Mouse (Mus musculus) c-Kit-positive CD71-negative TER-119-negative erythroid progenitor cells, embryonic 14.5 days (primary cell): ENCODE measurements around the gene Rpl7a.

Source experiments
- DNase-seq: peaks from one replicate; pipeline ENCODE4 v3.0.0-alpha.2; 2013; ENCODE audit warnings: low read depth

Gene Rpl7a

DNA sequence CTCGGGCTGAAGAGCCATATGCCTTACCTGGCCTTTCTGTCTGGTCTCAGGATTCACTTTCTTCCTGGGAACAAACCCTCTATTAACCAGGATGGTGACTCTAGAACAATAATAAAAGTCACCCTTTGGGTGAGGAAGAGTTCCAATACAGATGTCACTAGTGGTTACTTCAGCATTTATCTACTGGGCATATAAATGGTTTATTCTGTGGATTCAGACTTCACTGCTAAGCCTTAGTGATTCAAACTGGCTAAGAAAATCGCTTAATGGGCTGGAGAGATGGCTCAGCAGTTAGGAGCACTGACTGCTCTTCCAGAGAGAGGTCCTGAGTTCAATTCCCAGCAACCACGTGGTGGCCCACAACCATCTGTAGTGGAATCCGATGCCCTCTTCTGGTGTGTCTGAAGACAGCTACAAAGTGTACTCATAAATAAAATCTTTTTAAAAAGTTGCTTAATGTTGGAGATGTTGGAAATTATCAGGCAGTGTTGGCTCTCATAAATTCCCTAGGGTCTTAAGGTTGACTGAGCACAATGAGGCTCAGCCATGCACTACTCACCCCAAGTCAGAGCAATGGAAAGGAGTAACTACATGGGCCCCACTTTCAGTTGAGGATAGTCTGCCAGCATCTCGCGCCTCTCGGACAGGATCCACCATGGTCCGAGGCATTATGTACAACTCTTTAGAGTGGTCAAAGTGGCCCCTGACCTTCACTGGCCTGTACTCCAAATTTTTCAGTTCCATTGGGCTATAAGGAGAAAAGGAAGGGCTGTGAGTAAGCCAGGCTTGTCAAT, 3.8 kb downstream of the Rpl7a start:
- no peak for DNase-seq

DNA sequence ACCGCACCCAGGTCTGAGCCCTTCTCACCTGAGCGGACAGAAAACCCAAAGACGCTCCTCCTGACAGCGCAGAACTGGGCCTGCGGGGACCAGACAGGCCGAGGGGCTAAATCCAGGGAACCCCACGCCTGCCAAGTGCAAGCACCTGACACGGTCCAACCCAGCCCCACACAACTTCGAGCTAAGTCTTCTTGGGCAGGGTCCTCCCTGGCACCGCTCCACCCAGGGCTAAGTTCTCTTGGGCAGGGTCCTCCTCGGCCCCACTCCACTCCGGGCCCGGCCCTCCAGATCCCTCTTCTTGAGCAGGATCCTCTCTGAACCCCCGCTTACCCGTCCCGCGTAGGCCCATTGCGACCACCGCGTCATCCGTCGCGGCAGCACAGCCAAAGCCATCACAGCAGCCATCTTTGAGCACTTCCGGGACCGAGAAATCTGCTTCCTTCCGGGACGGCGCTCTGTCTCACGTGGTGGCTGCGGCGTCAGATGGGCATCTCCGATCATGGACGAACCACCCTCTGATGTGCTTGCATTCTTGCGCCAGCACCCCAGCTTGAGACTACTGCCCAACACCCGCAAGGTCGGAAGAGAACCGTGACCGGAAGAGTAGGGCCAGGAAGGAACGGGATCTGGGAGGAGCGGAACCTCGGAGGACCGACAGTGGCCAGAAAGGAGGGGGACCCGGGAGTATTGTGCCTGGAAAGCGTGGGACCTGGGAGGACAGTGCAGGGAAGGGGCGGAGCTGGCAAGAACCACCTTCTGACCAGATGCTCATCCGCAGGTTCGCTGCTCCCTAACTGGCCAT, 5.6 kb downstream of the Rpl7a start, which contains the start of the genes Surf2 and Surf1:
Gene Surf2, plus strand, starts transcription at position 441 of the 802 bp plus-strand sequence.
Gene Surf1, minus strand, starts transcription at position 604 of the 802 bp plus-strand sequence.
- DNase-seq: peak; percentile 76

DNA sequence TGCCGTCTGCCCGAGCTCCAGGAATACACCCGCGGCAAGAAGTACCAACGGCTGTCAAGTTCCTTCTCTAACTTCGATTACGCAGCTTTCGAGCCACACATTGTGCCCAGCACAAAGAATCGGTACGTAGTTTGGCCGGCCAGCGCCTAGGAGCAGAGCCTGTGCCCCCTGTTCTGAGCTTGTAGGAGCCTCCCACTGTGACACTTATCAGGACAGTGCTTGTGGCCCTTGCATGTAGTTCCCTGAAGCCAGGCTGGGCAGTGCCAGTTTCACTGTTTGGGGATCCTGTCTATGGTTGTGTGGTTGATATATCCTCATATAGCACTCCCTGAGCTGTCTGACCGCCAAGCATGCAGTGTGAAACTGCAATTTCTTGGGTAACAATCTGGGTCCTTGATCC, 6.2 kb downstream of the Rpl7a start:
- no peak for DNase-seq

DNA sequence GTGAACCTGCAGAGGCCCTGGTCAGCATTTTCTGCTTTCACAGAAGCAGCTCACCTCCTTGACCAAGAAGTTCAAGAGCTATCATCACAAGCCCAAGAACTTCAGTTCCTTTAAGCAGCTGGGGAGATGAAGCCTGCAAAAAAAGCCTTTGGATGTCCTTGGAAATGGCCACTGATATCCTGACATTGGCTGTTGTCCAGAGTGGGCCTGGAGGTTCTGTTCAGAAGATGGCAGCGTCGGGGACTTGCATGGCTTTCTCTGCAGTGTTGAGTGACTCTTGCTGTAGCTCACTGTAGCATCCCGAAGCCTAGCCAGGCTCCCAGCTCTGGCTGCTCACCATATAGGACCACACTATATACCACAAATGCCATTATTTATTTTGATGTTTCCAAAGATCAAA, 9.1 kb downstream of the Rpl7a start:
- no peak for DNase-seq

DNA sequence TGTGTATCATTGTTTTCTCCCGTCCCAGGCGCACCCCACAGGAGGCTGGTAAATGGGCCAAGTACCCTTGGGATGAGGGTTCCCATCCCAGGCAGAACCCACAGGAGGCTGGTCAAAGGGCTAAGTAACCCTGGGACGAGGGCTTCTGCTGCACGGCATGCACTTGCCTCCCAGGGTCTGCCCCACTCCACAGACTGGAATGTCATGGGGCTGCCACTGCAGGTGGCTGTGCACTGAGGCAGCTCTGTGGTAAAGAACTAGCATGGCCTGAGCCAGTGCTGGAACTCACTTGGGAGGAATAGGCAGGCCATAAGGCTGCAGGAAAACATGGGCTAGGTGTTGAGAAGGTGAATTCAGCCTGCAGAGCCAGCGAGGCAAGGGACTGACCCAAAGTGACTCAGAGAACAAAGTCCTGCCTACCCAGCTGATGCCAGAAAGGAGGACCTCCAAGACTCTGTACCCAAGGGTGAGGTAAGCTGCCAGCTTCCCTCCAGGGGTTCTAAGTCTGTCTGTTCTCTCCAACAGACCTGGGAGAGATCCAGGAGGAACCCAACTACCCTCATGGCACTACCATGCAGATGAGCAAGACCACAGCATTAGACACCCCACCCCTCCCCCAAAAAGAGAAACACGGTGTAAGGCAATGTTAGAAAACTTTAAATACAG, 9.8 kb downstream of the Rpl7a start:
- DNase-seq: no peak

DNA sequence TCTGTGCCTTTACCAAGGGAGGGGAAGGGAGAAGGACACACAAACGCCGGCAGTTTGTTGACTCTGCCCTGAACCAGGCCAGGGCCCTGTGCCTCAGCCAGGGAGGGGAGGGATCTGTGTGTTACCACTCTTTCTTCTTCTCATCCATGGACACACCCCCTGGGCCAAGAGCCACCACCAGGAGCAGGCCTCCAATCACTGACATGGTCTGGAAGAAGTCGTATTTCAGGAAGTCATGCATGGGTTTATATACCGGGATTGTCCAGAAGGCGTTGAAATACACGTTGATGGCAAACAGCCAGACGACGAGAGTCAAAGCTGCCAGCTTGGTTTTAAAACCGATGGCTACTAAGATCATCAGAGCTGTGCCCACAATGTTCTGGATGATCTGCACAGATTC, 11.2 kb downstream of the Rpl7a start:
- DNase-seq: no peak

DNA sequence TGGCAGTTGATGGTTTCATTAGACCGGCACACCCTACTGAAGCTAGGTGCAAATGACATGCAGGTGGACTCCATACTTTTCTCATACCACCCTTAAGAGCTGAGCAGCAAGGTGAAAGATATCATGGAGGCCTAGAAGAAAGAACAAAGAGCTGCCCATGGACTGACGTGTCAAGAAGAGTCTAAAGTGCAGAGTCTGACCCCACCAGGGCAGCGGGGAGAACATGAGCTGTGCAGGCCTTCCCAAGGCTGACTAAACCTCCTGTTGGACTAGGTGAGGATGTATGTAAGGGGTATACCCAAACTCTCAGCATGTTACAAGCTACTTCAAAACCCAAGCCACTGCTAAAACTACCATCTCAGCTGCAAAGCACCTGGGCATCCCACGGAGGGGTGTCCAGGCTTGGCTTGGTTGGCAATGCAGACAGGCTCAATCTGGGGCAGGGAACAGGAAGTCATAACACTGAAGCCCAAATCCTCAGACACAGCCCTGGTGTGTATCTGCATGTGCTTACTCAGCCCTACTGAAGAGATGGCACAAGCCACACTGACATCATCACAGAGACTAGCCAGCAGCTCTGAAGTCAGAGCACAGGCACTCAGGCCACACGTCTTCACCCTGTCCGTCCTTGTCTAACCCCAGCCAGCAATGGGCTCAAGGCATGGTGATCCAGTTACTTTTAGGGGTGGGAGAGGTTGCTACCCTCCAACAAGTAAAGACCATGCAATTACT, 17.3 kb downstream of the Rpl7a start:
- no peak for DNase-seq

DNA sequence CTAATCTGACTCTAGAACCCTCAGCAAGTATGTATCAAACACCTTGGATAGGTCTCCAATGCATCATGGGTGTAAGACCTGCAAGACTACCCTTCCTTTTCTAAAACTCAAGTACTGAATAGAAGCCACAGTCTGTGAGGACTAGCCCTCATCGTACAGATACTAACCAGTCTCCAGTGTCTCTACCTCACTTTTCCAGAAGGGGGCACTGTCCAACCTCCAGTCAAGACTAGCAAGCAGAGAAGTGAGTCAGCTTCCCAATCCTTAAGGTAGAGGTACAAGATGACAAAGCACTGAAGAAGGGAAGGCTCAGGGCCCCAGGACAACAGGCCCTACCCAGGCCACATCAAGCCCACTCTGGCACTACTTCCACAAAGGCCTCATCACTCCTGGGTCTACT, 19.8 kb downstream of the Rpl7a start:
- DNase-seq: peak; percentile 77

DNA sequence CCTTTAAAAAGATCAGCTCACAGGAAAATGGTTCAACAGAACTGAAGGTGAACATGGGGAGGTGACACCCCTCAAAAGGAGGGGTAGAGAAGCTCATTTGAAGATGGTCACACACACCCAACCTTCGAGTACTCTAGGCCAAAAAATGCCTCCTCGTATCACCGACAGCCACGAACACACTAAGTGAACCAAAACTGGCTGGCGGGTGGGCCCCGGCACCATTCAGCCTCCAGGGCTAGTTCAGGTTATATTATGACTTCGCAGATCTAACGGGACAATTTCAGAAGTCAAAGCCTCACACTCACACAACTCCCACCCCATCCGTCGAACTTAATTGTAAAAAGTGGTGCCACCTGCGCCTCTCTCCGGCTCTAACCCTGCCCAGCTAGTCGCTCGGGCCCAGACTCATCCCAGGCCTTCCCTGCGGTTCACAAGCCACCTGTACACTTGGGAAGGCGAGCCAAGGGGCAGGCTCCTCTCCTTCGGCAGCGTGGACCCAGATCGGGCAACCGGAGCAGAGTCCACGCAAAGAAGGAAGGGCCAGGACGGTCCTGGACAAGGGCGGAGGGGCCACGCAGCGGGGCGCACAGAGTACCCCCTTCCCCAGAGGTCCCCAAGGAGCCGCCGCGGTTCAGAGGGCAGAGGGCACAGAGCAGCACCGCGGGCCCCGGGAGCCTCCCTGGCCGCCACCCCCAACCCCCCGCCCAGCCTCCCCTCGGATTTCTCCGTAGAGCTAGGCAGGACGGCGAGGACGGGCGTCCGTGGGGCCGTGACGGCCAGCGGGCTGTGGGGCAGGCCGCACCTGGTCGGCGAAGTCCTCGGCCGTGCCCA, 22.1 kb downstream of the Rpl7a start:
- DNase-seq: no peak

DNA sequence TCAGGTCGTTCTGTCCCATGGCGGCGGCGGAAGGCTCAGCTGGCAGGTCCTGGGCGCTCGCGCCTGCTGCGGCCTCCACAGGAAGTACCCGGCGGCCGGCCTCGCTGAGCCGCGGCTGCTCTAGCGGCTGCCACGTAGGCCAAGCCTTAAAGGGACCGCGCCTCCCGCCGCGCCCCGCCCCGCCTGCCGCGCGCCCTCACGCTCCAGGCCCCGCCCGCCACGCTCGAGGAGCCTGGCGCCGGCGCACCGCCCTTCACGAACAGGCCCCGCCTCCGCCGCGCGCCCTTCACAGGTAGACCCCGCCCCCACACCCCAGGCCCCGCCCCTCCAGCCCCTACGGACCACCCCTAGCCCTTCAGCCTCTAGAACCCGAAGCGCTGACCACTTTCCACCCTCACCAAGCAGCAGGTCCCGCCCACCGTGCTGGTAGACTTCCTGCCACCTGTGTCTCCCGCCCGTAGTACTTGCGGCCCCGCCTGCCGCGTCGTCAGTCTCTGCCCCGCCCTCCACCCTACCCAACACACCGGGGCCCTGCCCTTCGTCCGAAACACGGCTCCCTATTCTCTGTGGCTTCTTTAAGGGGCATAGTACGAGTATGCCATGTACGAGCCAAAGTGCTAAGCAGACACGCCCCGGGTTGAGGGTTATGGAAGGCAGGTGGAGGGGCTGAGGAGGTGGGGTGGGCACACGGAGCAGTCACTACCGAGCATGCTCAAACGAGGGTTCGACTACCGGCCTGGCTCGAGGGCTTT, 22.9 kb downstream of the Rpl7a start, which contains the start of the genes Surf4 and Stkld1:
Gene Surf4, minus strand, starts transcription at position 625 of the 752 bp plus-strand sequence.
Gene Stkld1, plus strand, starts transcription at position 744 of the 752 bp plus-strand sequence.
- peak; percentile 89 for DNase-seq

DNA sequence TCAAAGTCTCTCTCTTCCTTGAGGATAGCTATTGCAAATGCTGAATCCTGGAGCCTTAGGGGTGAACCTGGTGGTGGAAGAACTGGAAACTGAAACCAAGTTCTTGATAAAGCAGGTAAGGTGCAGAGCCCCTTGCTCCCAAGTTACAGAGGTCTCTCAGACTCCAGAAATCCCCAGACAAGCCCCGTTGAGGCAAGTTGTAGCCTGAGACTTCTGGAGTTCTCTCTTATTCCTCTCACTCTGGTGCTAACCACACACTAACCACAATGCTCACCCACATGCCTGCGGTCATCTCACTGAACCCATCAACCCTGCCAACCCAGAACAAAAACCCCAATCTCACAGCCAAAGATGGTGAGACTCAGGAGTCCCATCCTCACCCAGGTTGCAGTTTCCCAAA, 24.7 kb downstream of the Rpl7a start:
- no peak for DNase-seq

DNA sequence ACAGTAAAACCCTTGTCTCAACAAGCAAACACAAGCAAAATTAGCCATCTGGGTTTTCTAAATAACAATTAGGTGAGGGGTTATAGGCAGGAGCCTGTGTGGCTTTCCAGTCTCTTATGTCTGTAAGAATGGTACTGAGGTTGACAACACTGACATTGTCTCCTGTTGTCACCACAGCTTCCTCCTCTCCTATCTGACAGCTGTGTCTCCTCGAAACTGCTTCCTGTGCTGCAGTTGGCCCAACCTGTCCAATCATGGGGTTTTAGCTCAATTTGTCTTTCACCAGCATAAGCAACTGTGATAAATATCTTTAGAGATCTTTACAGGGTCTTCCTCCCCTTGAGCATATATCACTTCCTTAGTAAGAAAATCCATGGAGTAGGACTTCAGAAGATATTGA, 25.9 kb downstream of the Rpl7a start:
- no peak for DNase-seq

DNA sequence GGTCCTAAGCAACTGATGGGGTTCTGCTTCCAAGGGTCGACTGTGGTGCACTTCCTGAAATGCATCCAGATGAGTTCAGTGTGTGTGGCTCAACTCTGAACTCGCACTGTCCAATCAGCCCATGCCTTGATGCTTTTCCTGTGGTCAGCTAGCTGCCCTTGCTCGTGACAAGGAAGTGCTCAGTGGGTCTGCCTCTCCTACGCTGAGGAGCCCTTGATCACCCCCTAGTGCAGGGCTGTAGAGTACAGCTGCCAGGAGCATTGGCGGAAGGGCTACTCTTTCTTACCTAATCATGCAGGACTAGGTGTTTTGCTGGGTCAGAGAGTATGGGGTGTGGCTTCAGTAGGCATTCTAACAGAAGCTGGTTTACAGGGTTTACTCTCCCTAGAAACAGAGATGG, 31.0 kb downstream of the Rpl7a start:
- no peak for DNase-seq

DNA sequence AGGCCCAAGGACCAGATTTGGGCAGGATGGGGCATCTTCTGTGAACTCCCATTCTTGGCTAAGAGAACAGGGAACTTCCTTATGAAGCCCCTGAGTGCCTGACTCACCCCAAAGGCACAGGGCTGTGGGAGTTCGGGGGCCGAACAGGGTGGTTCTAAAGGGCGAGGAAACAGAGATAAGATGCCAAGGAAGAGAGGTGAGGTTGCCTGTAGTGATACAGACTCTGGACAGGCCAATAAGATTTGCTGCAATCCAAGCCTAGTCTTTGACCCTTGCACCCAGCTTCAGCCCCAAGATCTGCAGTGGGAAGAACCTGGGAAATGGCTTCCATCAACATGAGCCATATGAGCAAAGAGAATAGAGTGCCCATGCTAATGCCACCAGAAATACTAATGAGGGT, 32.7 kb downstream of the Rpl7a start:
- no peak for DNase-seq

DNA sequence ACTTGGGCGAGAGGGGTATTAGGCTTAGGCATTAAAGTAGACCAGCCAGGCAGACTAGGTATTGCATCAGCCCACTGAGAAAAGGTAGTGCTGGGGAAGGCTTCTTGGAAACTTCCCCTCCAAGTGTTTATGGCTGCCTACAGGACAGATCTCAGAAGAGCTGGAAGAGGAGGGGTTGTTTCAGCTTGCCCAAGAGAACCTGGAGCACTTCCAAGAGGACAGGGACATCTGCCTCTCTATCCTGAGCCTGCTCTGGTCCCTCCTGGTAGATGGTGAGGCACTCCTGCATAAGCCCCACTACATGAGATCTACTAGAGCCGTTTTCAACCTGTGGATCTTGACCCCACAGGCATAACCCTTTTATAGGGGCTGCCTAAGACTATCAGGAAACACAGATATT, 39.8 kb downstream of the Rpl7a start:
- DNase-seq: no peak

DNA sequence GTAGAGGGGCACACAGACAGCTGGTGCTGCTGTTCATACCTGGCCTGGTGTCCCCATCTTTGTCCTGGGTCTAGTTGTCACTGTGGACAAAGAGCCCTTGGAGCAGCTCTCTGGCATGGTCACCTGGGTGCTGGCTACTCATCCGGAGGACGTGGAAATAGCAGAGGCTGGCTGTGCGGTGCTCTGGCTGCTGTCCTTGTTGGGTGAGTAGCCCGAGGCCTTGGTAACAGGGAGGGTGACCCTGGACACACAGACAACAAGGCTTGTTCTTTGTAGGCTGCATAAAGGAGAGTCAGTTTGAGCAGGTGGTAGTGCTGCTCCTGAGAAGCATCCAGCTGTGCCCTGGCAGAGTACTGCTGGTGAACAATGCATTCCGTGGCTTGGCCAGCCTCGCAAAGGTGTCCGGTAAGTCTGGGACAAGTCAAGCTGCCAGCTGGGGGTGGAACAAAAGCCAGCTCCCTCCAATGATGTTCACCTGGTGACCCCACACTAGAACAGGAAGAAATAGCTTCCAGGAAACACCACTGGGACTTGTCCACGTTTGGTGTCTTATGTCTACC, 40.9 kb downstream of the Rpl7a start:
- DNase-seq: no peak

DNA sequence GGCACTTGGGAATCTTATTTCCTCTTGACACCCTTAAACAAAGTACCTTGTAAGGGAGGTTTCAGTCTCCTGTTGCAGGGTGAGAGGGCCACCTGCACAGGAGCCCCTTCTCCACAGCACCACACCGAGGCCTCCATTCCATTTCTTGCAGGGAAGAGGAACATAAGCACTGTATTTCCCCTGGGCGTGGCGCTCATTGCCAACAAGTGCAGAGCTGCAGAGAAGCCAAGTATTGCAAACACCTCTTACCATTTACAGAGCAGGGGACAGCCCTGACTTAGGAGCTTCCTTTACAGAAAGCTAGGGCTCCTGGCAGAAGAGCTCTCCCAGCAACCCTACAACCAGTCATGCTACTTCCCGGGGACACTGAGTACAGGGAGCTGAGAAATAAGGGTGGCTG, 41.6 kb downstream of the Rpl7a start:
- DNase-seq: no peak

DNA sequence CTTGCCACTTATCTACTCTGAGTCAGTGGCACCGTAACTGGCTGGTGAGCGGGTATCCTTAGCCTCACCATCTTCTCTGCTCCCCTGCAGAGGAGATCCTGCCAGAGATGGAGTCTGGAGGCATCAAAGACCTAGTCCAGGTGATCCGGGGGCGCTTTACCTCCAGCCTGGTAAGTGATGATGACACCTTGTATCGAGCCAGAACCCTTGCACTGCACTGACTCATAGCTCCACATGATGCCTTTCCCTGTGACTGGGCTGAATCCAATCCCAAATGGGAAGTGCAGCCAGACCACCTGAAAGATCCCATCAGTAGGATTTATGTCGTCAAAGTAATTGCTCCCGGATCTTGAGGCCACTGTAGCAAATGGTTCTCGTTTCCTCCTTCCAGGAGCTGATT, 42.3 kb downstream of the Rpl7a start:
- no peak for DNase-seq

DNA sequence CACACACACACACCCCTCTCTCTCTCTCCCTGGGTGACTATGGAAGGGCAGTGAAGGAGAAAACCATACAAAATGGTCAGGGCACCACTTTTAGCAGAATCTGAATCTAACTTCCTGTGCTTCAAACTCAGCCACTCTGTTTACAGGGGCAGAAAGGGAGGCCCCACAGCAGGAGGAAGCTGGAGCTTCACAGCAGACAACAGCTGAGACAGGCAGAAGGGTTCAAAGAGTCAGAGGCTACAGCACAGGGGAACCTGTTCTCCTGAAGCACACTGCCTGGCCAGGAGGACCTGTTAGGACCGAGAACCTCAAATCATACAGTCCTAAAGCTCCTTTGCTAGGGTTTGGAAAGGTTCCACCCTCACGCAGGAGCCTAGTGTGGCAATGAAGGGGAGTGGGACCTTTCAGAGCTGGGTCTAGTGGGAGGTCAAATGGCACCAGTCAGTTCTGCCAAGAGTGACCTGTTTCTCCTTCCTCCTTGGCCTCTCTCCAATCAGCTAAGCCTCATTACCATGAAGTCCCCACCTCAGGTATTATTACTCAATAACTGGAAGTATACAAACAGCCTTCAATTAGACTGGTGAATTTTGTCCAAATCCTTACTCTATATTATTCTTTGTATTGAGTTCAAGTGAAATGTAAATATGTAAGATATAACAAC, 44.3 kb downstream of the Rpl7a start:
- no peak for DNase-seq
